ENCODE assay signal across 8 mouse cellular contexts in the genomic region with DNA sequence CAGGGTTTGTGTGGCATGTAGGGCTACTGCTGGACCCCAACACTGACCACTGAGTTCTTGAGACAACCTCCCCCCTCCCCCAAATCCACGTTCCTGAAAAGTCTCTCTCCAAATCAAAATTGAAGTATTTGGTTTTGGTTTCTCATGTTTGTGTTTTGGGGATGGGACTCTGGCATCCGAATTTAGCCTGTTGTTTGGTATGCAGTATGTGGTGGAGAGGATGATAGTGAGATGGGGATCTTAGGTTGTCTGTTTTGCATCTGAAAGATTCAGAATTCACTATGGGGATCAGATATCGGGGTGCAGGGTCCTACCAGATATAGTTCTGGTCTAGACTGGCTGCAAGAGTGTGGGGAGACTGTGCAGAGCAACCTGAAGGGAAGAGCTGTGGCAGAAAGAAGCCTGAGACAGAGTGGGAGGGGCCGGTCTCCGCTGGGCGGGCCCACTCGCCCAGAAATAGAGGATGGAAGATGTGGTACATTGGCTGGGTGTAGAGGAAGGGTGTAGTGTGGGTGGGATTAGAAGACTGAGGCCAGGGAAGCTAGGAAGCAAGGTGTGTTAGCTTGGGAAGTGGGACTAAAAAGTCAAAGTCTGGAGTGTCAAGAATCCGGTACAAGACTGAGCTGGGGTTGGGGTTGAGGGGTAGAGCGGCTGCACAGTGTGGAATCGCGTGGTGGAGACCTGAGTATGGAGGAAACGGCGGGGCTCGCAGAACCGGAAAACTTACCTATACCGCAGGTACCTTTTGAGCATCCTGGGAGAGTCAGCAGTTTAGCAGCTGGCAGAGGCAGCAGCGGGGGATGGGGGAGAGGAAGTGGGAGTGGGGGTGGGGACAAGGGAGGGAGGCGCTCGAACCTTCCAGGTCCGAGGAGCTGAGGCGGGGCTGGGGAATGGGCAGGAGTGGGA. TPM values are rescaled to one million over a fixed set of nuclear protein-coding genes. Genes with fewer than 3 reads are reported as not detected.
DNase-seq lines count a peak whose midpoint lies in the region; ATAC-seq and TF ChIP-seq lines count a peak whose summit lies in the region.

A gene (plus strand): TSS at position 444 of the 906 bp plus-strand sequence.

- DNase-seq in R1 (ENCODE audit: low read depth, low spot score) = peak; percentile 87
- peak; percentile 55 for DNase-seq in cerebellum, adult 8-10 months
- DNase-seq in hindbrain, embryonic 11.5 days (ENCODE audit: low spot score) = peak; percentile 49
- peak; percentile 27 to 52 for DNase-seq in layer of hippocampus, postnatal 14 days (ENCODE audit: low spot score in 2 of 2)
- DNase-seq in lung, postnatal 0 days (ENCODE audit: low spot score) = peak; percentile 78
- peak; percentile 48 for DNase-seq in ovary, postnatal 14 days (ENCODE audit: low spot score)
- peak; percentile 64 to 72 for DNase-seq in thymus, postnatal 36 days

- 5% methylated on average over 20 of the region's 21 CpGs for WGBS in hindbrain, embryonic 11.5 days
- WGBS in lung, postnatal 0 days = 4% methylated on average over 20 of the region's 21 CpGs

- TF ChIP-seq CTCF in lung, postnatal 0 days (IDR thresholded peaks at IDR 0.05) = no peak

- no peaks in the 10 kb centered on the region for H3K27me3 ChIP-seq in hindbrain, embryonic 11.5 days (ENCODE audit: control insufficient read depth, insufficient read depth, low read length)
- H3K27me3 ChIP-seq in lung, postnatal 0 days (replicated peaks; ENCODE audit: insufficient read depth, low read length) = no peaks in the 10 kb centered on the region

- no peaks in the 10 kb centered on the region for H3K9me3 ChIP-seq in hindbrain, embryonic 11.5 days (ENCODE audit: control insufficient read depth, low read length)
- H3K9me3 ChIP-seq in lung, postnatal 0 days (ENCODE audit: low read length) = no peaks in the 10 kb centered on the region

- no peaks in the 10 kb centered on the region for H3K36me3 ChIP-seq in hindbrain, embryonic 11.5 days (ENCODE audit: control insufficient read depth, insufficient read depth, low read length)
- H3K36me3 ChIP-seq in lung, postnatal 0 days (ENCODE audit: insufficient read depth, low read length) = no peaks in the 10 kb centered on the region

- H3K4me3 ChIP-seq in hindbrain, embryonic 11.5 days (ENCODE audit: low read depth, low read length) = peak within 1 kb of the TSS; percentile 36
- peak within 1 kb of the TSS; percentile 48 for H3K4me3 ChIP-seq in lung, postnatal 0 days (ENCODE audit: low read depth, low read length)

- H3K4me1 ChIP-seq in hindbrain, embryonic 11.5 days (replicated peaks; ENCODE audit: control insufficient read depth, insufficient read depth, low read length) = no peaks in the 10 kb centered on the region
- peaks cover 12% of the 10 kb centered on the region; the same call in 1 of the 2 replicates for H3K4me1 ChIP-seq in lung, postnatal 0 days (ENCODE audit: insufficient read depth, low read depth, low read length)

- peak within 1 kb of the TSS; percentile 65 for H3K4me2 ChIP-seq in hindbrain, embryonic 11.5 days (replicated peaks; ENCODE audit: low read depth, low read length)
- H3K4me2 ChIP-seq in lung, postnatal 0 days (replicated peaks; ENCODE audit: low read depth, low read length) = peak within 1 kb of the TSS; percentile 87

- H3K9ac ChIP-seq in hindbrain, embryonic 11.5 days (ENCODE audit: low read depth, low read length) = peak within 1 kb of the TSS; percentile 56
- peak within 1 kb of the TSS; percentile 52 for H3K9ac ChIP-seq in lung, postnatal 0 days (replicated peaks; ENCODE audit: low read depth)

- peak; percentile 81 for ATAC-seq in frontal cortex, adult (ENCODE audit: low TSS enrichment)
- peak; percentile 29 for ATAC-seq in hindbrain, embryonic 11.5 days (ENCODE audit: low FRiP score)
- peak; percentile 58 for ATAC-seq in lung, postnatal 0 days

- TF ChIP-seq EP300 in lung, postnatal 0 days (IDR thresholded peaks at IDR 0.05) = no peak

- H3K27ac ChIP-seq in hindbrain, embryonic 11.5 days (ENCODE audit: low read depth, low read length) = no peak within 1 kb of the TSS
- H3K27ac ChIP-seq in lung, postnatal 0 days (ENCODE audit: low read length) = peak within 1 kb of the TSS; percentile 67

RNA-seq across cellular contexts. Expression of the gene that starts here (rescaled TPM):
- polyA plus RNA-seq in hindbrain, embryonic 11.5 days (2014; fragmentation: Nextera tagmentation; extraction: Ambion mirVana) = 2.1 and 2.9 TPM in 2 replicates
- total RNA-seq in layer of hippocampus, postnatal 14 days (2021) = 1 to 10 TPM; 6.9 to 7.2 TPM
- 3.4 and 3.9 TPM in 2 replicates for polyA plus RNA-seq in lung, postnatal 0 days (2015; fragmentation: Nextera tagmentation; extraction: Ambion mirVana)

Comparison
In these comparisons a context has a peak if more than half of its experiments do, and no peak if none do; other contexts are left out.
1. ATAC-seq: peak in every context shown above with its lines; median percentile 81 in frontal cortex, adult; 58 in lung, postnatal 0 days; 29 in hindbrain, embryonic 11.5 days.